Mouse (Mus musculus) CH12F3 (cell line): ENCODE results near the gene Ugcg.

Source experiments
- in situ Hi-C: fragments of 300-500 bp; cut with MboI; formaldehyde crosslinking; loops from 2 replicates; pipeline ENCODE4 v1.14.3; 2020; ENCODE audit warnings: low sequenced_read_pairs

The Ugcg gene

DNA sequence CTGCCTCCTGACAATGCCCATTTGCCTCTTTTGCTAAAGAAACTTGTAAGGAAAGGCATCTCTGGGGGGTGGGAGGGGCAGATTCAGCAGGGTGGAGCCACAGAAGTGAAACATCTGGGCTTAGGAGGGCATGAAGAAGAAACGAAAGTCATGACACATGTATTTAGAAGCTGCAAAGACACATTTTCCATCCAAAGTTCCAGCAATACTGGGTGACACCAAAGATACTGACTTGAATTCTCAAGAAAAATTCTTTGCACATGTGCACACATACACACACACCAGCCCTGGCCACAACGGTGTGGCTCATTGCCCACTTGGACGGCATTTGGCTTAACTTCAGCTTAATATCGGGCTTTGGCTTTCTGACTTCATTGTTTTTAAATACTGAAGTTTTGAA lies 35.8 kb downstream of the Ugcg start:
- in situ Hi-C loops: no loop called here

DNA sequence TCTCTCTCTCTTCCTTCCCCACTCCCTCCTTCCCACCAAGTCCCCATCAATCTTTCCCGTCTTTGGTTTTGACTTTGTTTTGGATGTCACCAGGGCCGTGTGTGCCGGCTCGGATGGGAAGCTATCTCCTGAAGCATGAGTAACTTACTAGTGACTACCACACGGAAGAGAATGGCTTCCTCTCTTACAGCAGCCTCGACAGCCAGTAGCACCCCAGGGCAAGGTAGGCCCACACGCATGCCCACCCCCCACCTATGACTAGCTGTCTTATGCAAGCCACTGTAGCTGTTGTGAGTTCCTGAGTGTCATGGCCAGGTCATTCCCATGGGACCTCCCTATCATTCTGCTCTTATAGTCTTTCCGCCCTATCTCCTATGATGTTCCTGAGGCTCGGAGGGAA lies 38.0 kb downstream of the Ugcg start:
- in situ Hi-C loops: no loop called here

DNA sequence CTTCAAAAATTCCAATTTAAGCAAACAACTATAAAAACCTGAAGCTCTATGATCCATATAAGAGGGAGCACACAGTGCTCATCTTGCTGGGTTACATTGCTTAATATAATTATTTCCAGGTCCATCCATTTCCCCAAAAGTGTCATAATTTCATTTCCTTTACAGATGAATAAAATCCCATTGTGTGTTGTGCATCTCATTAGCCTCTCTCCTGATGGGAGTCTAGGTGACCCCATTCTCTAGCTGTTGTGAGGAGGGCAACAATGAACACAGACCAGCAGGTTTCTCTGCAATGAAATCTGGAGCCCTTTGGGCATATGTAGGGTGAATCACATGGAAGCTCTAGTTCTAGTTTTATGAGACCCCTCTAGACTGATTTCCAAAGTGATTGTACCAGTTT lies 39.9 kb downstream of the Ugcg start:
- in situ Hi-C loops: no loop called here

DNA sequence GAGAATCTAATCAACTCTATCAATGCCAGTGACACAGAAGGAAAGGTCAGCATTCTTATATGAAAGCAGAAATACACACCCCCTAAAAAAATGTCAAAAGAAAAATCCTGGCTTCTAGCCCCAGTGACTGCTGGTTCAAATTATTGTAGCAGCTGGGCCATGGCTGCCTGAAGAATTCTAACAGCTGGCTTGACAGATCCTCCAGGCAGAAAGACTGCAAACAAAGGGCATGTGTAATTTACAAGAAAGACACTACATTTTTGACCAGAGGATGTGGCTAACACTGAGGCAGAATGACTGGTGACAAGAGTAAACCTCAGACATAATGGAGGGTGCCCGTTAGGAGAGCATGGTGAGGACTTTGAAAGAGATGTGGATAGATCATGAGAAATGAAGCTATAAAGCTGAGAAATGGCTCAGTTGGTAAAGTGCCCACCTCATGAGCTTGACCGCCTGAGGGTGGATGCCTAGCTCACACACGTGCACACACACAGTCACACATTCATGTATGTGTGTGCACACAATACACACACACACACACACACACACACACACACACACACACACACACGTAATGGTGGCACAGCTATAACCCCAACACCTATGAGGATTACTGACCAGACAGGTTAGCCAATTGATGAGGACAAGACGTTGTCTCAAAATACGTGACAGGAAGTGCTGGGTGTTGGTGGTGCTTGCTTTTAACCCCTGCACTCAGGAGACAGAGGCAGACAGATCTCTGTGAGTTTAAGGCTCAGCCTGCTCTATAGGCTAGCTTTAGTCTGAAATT lies 42.4 kb downstream of the Ugcg start:
- in situ Hi-C loops: no loop called here

DNA sequence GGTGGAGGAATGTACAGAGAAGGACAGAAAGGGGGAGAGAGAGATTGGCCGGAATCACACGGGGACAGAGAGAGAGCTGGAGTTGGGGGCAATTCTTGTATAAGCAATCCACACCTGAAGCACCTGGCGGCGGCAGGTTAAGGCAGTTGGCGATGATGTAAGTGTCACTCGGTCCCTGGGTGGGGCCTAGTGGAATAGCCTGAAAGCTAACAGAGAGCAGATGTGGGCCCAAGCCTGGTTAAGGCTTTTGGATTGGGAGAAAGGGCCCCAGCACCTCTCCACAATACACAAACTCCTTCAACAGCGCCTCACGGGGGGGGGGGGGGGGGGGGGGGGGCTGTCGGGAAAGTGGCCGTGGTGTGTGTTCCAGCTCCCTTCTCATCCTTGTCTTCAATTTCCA lies 45.0 kb downstream of the Ugcg start:
- in situ Hi-C loops: no loop called here

DNA sequence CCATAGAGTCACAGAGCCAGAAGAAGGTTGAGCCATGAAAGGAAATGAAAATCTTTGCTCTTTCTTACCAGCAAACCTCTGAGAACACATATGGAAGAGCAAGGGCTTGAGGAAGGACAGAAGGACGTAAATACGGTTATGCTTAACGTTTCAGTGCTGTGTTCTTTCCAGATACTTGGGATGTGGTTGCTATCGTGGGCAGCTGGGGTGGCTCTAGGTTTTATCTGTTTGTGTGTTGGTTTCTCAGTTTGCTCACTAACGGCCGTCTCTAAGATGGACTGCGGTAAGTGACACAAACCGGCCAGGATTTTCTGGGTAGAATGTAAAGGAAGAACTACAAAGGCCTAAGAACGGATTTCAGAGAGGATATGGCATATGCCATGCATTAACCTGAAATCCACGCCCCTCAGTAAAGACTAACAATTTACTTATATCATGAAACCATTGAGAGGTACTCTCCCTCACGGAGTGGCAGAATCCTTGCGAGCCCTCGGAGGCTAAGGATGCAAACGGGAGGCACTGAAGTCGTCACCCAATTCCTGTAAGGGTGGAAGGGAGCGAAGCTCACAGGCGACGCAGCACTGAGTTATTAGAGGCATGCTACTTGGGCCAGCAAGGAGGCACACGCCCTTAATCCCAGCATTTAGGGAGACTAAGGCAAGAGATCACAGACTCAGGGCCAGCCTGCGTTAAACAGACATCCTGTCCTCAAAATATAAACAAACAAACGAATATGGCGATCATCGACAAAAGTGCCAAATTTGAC lies 45.6 kb downstream of the Ugcg start:
- in situ Hi-C loops: no loop called here

DNA sequence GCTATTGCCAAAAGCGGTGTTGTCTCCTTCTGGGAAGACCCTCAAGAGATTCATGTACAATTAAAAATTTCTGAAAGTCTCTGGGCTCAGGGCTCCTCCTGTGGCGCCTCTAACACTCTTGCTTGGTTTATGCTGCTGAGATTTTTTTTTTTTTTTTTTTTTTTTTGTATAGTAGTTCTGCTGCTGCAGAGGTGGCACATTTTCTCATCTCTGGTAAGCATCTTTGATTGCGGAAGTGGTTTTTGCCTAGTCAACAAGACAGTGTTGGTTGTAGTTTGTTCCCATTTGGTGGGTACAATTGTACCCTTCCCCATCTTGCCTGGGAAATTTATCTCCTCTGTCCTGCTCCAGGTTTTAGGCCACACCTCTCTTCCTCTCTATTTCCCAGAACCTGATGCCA lies 47.3 kb downstream of the Ugcg start:
- in situ Hi-C loops: no loop called here

DNA sequence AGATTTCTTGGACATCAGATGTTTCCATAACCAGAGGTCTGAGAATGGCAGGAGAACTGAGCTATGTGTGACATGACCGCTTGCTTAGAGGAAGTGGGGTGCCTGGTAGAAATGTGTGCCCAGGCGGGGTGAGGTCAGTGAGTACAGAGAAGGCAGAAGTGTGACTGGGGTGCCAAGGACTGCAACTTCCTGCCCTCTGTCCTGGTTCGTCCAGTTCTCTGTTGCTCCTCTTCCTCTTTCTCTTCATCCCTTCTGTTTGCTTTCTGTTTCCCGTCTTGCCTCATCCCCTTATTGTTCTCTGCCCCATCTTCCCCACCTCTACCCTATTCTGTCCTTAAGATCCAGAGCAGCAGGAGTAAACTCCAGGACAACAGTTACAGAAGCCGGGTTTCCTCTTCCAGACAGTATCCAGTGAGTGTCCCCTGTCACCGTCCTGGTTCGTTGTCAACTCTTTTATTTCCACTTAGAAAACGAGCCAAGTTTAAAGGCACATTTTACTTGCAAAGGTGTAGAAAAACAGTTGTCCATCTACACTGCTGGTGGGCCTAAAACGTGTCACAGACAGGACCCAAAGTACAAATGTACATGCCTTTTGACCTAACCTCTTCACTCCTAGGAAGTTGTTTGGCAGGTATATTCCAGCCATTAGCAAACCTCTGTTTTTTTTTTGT lies 49.7 kb downstream of the Ugcg start:
- in situ Hi-C loops: no loop called here

DNA sequence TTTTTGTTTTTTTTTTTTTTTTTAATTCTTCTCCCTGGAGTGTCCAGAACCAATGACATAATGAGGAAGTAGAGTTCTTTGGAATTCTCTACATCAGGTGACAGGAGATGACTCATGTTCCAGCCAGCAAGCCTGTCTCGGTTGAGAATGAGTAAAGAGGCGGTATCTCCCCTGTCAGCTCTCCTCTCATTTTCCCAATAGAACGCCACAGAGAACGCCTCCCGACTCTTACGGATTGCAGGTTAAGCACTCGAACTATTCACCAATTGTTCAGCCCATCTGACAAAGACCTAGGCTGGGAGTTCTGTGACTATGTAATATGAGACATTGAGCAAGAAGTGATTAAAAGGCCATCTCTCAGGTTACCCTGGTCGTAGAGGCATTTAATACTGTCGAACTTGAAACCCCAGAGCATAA lies 50.3 kb downstream of the Ugcg start:
- in situ Hi-C loops: no loop called here

DNA sequence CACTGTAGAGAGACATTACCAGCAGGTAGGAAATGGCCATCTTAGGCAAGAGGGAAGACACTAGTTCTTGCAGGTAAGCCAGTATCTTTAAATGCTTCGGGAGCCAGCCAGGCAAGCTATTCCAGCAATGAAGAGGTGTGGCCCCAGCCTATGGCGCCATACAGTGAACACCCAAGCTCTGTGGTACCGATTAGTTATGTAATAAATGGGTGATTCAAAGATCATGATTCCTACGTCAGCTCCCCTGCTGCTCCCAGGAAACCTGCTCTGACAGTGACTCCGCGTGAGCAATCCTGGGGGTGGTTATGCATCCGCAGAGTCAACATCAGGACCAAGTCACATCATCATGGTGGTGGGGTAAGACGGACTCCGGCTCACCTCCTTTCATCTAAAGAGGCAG lies 51.1 kb downstream of the Ugcg start:
- in situ Hi-C loops: no loop called here

DNA sequence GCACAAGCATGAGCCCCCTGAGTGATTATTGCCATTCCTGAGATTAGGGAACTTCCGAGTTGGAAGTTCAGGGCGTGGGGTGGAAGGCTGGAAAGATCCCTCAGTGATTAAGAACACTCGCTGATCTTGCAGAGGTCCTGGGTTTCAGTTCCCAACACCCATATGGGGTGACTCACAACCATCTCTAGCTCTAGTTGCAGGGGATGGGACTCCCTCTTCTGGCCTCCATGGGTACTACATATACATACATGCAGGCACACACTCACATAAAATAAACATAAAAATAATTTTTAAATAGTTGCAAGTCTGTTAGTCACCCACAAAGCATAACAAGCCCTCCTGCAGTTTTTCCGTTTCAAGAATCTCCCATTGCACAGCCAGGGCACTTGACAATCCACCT lies 52.0 kb downstream of the Ugcg start:
- in situ Hi-C loops: no loop called here

DNA sequence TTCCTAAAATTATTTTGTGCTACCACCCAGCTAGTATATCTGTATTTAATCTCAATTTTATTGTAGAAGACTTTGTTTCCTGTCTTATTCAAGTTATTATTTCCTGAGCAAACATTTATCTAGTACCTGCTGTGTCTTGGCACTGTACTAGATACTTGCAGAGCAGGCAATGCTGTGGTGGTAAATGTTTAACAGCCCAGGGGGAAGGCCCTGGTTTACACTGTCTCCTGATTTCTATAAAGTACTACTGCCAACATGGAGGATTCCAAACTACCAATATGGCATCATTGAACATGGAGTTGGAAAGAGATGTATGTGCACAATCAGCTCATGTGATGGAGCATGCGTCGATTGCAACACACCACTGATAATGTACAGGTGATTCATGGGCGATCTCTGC lies 53.2 kb downstream of the Ugcg start:
- in situ Hi-C loops: no loop called here

DNA sequence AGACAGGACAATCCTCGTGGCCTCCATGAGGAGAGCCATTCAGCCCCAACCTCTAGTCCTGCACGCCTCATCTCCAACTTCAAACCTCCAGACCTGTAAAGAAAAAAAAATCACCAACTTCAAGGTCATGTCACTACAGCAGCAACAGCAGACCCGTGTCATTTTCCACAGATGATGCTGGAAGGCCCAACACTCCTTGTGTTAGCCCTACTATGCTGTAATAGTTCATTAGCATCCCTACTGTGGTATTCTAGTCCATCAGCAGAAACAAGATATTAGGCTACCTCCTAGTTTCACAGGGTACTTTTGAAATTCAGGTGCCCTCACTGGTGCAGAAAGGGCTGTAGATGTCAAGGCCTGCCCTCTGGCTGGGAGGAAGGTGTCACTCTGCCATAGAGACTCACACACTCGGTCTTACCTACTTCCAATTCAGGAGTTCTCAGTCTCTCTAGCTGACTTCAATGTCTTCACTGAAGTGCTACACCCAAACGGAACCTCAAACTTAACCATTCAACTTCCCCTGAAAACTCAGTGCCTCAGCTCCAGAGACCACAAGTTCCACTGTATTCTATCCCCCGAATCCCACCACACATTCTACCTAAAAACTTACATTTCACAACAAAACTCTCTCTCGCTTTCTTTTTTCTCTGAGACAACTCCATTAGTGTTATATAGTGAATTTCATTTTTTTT lies 54.9 kb downstream of the Ugcg start:
- in situ Hi-C loops: no loop called here

DNA sequence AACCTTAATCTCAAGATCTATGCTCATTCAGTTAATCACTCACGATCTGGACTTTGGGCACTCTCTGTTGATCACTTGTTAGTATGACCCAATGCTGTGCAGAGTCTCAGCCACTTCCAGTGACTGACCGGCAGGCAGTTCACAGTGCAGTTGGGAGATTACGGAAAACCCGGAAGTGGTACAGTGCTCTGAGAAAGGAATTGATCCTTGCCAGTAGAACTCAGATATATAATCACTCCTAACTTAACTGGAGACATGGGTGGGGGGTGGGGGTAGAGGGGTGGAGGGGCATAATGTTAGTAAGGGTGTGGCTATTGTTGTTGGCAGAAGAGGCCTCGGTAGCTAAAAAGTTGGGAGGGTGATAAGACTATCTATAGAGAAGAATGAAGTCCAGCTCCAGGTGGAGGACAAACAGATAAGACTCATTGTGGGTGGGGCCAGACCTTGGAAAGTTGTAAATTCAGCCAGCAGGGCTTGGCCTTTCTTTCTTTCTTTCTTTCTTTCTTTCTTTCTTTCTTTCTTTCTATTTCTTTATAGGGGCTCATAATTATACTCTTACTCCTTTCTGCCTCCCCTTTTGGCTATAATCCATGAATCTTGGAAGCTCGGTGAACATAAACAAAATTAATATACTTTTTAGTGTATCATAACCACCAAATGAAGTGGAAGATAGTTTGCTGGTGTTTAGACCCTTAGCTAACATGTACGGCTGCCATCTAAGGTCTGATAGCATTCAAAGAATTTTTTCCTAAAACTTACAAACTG lies 55.9 kb downstream of the Ugcg start:
- in situ Hi-C loops: no loop called here

DNA sequence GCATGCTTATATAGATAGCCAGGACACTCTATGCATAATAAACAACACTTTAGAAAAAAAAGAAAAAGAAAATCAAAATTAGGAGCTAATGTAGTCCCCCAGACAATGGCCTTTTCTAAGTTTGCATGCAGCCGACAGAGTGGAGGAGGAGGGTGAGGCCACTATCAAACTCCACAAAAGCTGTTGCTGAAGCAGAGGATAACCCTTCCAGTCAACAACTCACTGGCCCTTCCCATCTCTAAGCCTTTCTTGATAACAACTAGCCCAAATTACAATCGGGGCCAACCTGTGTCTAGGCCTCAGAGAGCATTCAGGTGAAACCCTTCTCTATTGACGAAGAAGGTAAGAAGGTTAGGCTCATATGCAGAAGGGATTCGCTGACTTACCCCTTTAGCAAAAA lies 56.7 kb downstream of the Ugcg start:
- in situ Hi-C loops: no loop called here

DNA sequence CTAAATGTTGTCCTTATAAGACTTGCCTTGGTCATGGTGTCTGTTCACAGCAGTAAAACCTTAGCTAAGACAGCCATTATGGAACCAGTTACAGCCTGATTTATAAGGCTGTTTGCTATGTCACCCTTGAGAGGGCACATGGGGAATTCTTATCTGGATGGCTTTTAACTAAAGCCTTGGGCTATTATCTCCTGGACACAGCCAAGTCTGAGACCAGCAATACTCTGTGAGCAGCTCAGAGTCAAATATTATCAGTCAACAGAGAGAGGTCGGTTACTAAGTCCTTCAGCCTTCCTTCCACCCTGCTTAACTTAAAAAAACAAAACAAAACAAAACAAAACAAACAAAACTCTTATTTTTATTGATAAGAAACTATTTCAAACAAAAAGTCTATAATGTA lies 58.5 kb downstream of the Ugcg start:
- in situ Hi-C loops: no loop called here

DNA sequence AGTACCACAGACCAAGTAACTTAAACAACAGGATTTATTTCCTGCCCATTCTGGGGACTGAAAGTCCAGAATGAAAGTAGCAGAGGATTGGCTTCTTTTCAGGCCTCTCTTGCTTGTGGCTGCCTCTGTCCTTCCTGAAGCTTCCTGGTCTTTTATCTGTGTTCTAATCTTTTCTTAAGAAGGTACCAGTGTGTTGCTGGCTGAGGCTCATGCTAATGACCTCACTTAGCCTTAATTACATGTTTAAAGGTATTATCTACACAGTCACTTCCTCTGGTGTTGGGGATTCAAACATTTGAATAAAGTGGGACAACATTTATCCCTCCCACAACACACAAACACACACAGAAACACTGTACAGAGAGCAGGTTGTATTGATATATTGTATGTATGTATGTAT lies 59.0 kb downstream of the Ugcg start:
- in situ Hi-C loops: no loop called here

DNA sequence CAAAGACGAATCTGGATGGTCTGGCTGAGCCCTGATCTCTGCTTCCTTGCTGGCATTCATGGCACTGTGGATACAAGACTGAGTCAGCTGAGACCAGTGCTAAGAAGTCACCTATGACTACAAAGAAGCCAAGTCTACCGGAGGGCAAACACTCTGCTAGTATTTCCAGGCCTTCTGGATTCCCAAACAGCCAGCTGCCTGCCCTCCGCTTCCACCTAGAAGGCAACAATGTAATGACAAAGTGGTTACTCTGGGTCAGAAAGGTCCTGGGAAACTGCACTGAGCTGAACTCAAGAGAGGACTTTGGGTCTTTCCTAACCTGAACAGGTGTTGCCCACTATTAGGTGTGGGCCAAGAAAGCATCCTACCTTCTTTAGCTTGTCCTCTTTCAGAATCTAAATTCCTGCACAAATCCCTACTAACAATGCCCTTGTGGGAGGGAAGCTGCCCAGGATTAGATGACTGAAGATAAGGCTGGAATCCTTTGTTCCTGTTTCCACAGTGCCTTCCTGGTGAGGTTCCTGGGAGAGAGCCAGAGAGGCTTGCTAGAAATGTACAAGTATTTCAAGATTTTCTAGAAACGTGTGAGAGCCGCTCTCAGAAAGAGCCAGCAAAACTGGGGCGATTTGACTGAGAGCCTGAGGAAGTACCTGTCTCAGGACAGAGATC lies 63.5 kb downstream of the Ugcg start:
- in situ Hi-C loops: no loop called here

DNA sequence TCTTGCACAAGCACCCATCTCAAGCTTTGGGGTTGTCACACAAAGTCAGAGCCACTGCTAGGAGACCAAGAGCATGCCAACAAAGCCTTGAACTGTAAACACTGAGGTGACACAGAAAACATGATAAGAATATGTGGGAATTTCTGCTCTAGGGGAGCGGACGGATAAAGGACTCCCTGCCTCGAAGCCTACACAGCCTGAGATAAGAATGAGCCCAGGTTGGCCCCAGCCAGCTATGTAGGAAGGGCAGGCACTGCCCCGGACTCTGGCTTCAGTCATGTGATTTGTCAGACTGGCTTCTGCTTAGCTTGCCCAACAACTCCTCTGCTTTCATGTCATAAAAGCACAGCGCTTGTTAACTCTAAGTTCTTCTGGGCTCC lies 64.0 kb downstream of the Ugcg start:
- in situ Hi-C loops: no loop called here

DNA sequence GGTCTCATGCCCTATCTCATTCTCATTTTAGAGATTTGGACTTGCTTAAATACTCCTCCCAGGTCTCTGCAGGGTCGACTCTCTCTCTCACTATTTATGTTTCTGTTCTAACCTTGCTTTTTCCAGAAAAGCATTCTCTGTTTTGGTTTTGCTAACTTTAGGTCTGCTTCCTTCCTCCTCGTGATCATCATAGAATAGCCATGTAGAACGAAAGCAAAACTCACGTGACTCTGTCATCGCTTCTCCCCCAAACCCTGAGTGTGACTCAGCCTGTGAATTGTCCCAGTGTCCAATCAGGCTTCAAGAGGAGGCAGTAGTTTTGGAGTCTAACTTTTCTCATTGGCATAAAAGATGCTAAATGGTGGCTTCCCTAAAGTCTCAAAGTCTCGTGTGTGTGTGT lies 65.3 kb downstream of the Ugcg start:
- in situ Hi-C loops: no loop called here
